Mouse (Mus musculus) R1 (cell line): ENCODE measurements around the gene Mtch2.
"Not testable (repeated sequence)": the region's sequence is repeated elsewhere in the genome, so short reads cannot be mapped to it uniquely, and the experiment has no call there.

Source experiments
- DNase-seq: peaks from one replicate; pipeline ENCODE4 v3.0.0-alpha.2; 2018; ENCODE audit warnings: low read depth, low spot score

The Mtch2 gene

GRCm38 (mm10) chr2:90864184-90864583 is 17.2 kb downstream of the Mtch2 start:
- no peak for DNase-seq

DNA sequence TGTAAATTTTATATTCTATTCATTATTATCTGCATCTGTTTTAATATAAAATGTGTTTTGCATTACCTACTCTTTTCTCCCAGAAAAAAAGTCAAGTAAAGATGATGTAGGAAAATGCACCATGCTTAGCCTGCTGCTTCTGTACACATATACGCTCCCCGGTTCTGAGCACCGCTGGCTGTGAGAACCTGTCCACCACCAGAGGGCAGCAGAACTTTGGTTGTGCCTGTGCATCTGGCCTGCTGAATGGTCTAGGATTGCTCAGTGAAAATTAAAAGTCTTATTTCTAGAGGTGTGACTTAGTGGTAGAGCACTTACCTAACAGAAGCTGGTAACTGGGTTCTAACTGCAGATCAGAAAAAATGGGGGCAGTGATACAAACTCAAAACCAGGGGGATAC is 19.6 kb downstream of the Mtch2 start:
- peak; percentile 70 for DNase-seq

DNA sequence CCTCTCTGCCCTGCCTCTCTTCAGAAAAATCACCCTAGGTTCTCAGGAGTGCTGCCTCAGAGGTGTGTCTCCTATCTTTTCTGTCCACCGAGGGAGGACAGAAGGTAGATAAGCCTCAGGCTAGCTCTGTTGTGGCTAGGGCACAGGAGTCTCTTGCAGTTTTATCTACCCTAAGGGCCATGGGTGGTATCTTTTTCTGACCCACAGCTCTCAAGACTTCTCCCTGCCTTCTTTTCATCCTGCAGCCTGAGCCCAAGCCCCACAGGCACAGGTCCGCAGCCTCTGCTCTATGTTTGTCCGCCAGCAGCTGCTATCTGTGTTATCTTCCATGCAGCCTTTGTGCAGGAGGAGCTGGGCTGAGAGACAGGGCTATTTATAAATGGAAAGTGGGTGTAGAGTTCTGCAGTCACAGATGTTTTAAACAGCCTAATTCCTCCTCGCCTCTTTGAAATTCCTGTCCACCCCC is 23.2 kb downstream of the Mtch2 start:
- DNase-seq: no peak

- no peak for DNase-seq
Measured at GRCm38 (mm10) chr2:90871180-90871961, 24.4 kb downstream of the Mtch2 start.

DNA sequence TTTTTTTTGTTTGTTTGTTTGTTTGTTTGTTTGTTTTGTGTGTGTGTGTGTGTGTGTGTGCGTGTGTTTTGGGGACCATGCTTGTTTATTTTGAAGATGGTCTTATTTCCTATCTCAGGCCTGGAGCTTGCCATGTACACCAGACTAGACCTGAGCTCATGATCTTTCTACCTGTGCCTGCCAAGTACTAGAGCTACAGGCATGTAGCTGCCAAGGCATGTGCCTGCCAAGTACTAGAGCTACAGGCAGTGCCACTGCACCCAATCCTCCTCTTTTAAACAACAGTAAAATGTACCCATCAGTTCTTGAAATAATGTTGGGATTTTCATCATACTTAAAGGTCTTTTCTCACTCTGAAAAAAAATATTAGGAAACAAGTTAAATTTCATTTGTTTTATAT is 27.1 kb downstream of the Mtch2 start:
- no peak for DNase-seq

DNA sequence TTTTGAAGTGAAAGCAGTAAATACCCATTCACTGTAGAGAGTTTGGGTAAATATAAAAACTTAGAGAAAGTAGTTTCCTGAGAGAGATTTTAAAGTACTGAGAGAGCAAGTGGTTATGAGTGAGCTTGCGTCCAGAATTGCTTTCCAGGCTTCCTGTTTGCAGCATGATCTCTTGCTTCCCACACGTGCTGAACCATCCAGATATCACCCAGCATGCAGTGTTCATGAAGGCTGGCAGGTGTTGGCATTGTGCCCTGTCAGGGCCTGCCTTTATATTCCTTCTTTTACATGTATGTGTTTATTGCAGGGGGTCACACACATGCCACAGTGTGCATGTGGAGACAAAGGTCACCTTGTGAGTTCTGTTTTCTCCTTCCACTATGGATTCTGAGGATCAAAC is 28.3 kb downstream of the Mtch2 start:
- DNase-seq: no peak

GRCm38 (mm10) chr2:90877584-90878259 is 30.8 kb downstream of the Mtch2 start:
- no peak for DNase-seq

- DNase-seq: no peak
Measured at GRCm38 (mm10) chr2:90879419-90879818, 32.5 kb downstream of the Mtch2 start.

GRCm38 (mm10) chr2:90880144-90880785 is 33.3 kb downstream of the Mtch2 start:
- no peak for DNase-seq

- DNase-seq: no peak
Measured at GRCm38 (mm10) chr2:90881824-90882223, 34.9 kb downstream of the Mtch2 start.

- DNase-seq: peak; percentile 24
Measured at GRCm38 (mm10) chr2:90885218-90886041, 38.5 kb downstream of the Mtch2 start, which contains the start of gene C1qtnf4. C1qtnf4 (plus strand) TSS chr2:90885860.

DNA sequence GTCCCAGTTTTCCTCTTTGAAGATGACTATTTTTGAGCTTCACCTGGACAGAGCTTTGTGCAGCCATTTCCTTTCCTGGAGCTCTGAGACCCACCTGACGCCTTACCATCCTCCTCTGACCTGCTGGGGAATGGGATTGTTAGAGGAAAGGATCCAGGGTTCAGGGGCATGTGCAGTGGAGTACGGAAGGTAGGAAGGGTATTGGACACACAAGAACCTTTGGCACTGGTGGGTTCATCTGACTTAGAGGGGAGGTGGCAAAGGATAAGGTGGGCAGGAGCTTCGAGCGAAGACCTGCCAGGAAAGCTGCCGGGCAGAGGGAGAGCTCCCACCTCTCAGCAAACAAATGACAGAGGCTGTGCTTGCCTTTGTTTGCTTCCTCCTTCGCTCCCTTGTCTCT is 39.5 kb downstream of the Mtch2 start:
- no peak for DNase-seq

DNA sequence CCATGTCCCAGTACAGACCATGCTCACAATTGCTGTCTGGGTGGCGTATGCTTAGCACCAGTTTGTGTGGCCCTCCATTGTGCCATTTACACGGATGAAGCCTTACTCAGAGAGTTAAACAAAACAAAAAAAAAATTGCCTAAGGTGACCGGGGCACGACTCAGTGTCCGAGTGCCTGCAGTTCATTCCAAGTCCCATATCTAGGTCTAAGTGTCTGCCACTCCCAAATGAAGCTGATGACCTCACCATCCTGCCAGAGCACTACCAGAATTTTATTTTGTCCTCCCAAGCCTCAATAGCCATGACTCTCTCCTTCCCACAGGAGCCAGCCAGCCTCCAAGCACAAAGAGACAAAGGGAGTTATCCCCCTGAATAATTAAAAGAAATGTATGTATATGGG is 40.7 kb downstream of the Mtch2 start:
- DNase-seq: no peak

- DNase-seq: peak; percentile 62
Measured at GRCm38 (mm10) chr2:90889550-90890548, 42.9 kb downstream of the Mtch2 start.

GRCm38 (mm10) chr2:90893673-90894298 is 46.8 kb downstream of the Mtch2 start:
- no peak for DNase-seq

GRCm38 (mm10) chr2:90894299-90894677 is 47.3 kb downstream of the Mtch2 start:
- not testable (repeated sequence) for DNase-seq

DNA sequence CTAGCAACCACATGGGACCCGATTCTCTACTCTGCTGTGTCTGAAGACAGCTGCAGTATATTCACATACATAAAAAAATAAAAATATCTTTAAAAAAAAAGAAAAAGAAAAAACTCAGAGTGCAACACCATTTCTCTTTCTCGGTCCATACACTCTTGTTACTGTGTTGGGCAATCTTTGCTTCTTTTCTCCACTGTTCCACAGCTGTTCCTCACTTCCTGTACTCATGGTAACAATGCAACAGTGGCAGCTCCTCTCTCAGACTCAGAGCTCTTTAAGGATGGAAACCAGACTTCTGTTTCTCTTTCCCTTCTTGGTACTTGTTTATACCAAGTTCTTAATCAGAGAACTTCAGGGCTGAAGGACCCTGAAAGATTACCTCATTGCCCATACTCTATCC is 56.4 kb downstream of the Mtch2 start:
- no peak for DNase-seq

GRCm38 (mm10) chr2:90904076-90904855 is 57.3 kb downstream of the Mtch2 start, which contains the start of the genes Kbtbd4 and Ndufs3:
Kbtbd4 (plus strand) TSS chr2:90904740.
Ndufs3 (minus strand) TSS chr2:90904827.
- DNase-seq: peak; percentile 97

GRCm38 (mm10) chr2:90904856-90905224 is 57.9 kb downstream of the Mtch2 start:
- peak; percentile 84 for DNase-seq
